Mouse (Mus musculus) skeletal muscle tissue, postnatal 0 days (tissue): ENCODE measurements around the gene Tssk6. TPM values are rescaled to one million over a fixed set of nuclear protein-coding genes. Genes with fewer than 3 reads are reported as not detected.

Experiments
- polyA plus RNA-seq: library from polyadenylated mRNA; unstranded; fragments of >200 nt; fragmentation: Nextera tagmentation; extraction: Ambion mirVana; gene quantifications from 2 replicates; pipeline ENCODE4 v1.2.1, GENCODE M21; 2015

Tssk6 gene
- polyA plus RNA-seq = 1.3 and 1.7 TPM in 2 replicates

DNA sequence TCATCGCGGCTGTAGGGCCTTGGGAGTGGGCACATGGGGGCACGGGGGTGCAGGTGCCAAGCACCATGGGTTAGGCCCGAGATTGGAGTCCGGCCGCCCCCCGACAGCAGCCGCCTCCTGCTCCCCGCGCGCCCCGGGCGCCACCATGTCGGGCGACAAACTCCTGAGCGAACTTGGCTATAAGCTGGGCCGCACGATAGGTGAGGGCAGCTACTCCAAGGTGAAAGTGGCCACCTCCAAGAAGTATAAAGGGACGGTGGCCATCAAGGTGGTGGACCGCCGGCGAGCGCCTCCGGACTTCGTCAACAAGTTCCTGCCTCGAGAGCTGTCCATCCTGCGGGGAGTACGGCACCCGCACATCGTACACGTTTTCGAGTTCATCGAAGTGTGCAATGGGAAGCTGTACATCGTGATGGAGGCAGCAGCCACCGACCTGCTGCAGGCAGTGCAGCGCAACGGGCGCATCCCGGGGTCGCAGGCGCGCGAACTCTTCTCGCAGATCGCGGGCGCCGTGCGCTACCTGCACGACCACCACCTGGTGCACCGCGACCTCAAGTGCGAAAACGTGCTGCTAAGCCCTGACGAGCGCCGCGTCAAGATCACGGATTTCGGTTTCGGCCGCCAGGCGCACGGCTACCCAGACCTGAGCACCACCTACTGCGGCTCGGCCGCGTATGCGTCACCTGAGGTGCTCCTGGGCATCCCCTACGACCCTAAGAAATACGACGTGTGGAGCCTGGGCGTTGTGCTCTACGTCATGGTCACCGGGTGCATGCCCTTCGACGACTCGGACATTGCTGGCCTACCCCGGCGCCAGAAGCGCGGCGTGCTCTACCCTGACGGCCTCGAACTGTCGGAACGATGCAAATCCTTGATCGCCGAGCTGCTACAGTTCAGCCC lies at the start of gene Tssk6, which contains the start of the genes Ndufa13 and Yjefn3:
Gene Tssk6, plus strand, starts transcription at position 22 of the 900 bp plus-strand sequence.
Gene Ndufa13, minus strand, starts transcription at position 396 of the 900 bp plus-strand sequence.
Gene Yjefn3, minus strand, starts transcription at position 550 of the 900 bp plus-strand sequence.

DNA sequence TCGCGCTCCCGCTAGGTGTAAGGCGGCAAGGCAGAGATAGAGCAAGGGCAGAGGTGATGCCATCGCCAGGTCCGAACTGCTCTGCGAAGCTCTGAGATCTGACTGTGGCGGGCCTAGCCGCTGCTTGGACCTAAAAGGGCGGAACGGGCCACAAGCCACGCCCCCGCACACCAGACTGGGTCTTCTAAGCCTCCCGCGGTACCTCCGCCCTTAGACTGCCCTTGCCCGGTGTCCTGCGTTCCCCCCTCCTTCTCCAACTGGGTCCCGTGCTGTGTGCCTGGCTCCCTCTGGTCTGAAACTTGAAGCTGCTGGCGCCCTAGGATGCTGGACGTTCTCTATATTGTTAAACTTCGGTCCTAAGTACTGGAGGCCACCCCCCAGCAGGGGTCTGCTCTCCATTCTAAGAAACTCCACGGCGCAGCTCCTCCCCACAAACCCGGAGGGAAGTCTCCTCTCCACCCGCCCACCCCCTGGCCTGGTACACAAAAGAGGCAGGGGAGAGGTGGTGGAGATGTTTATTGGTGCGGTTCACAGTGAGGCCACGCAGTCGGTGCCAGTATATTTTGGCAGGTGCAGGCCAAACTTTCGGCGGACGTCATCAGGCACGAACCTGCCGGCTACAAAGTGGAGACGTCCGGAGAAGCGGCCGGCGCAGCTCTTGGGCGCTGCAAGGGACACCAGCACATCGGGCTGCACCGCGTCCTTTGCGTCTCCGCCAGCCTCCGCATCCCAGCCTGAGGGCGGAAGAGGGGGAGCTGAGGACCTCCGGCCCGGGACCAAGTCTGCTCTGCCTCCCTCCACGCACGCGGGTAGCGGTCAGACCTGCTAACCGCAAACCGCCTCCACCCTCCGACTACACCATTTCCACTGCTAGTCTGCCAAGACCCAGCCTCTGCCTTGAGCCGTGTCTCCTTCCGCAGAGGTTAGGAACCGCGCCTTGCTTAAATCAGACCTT lies 14.4 kb upstream of the Tssk6 start, which contains the start of gene Cilp2:
Gene Cilp2, minus strand, starts transcription at position 399 of the 955 bp plus-strand sequence.

Other genes with a start within 250 kb of the Tssk6 start
- gene Zfp964, start 247.7 kb upstream of the Tssk6 start, polyA plus RNA-seq = 0.49 and 0.55 TPM in 2 replicates
- 6.7 and 9.1 TPM in 2 replicates for gene Zfp869, start 191.5 kb upstream of the Tssk6 start, polyA plus RNA-seq
- 3.4 and 3.9 TPM in 2 replicates for gene Zfp963, start 152.2 kb upstream of the Tssk6 start, polyA plus RNA-seq
- gene Gm20422, start 127.3 kb upstream of the Tssk6 start, polyA plus RNA-seq = 0.58 and 1.1 TPM in 2 replicates
- 14.1 and 16.6 TPM in 2 replicates for gene Atp13a1, start 111.0 kb upstream of the Tssk6 start, polyA plus RNA-seq
- 7.8 and 8.3 TPM in 2 replicates for gene Zfp866, start 111.0 kb upstream of the Tssk6 start, polyA plus RNA-seq
- gene Gmip, start 93.5 kb upstream of the Tssk6 start, polyA plus RNA-seq = 4.4 and 4.9 TPM in 2 replicates
- gene Lpar2, start 79.8 kb upstream of the Tssk6 start, polyA plus RNA-seq = not detected in 2 replicates
- gene Pbx4, start 69.7 kb upstream of the Tssk6 start, polyA plus RNA-seq = 1.5 and 1.8 TPM in 2 replicates
- gene Cilp2, start 14.5 kb upstream of the Tssk6 start, polyA plus RNA-seq = 0.76 and 1.2 TPM in 2 replicates
- gene Ndufa13, start 374 bp downstream of the Tssk6 start, polyA plus RNA-seq = 313 and 340 TPM in 2 replicates
- 12.2 and 13.0 TPM in 2 replicates for gene Yjefn3, start 528 bp downstream of the Tssk6 start, polyA plus RNA-seq
- 20.4 and 23.2 TPM in 2 replicates for gene Gatad2a, start 94.2 kb downstream of the Tssk6 start, polyA plus RNA-seq
- gene Mau2, start 140.6 kb downstream of the Tssk6 start, polyA plus RNA-seq = 23.2 and 26.4 TPM in 2 replicates
- gene Sugp1, start 140.6 kb downstream of the Tssk6 start, polyA plus RNA-seq = 21.5 and 24.3 TPM in 2 replicates
- gene Tm6sf2, start 170.7 kb downstream of the Tssk6 start, polyA plus RNA-seq = 0.19 TPM in 1 of 2 replicates, not detected in the other
- gene Hapln4, start 181.3 kb downstream of the Tssk6 start, polyA plus RNA-seq = not detected in 2 replicates
- 0.01 TPM in 2 replicates for gene Ncan, start 218.7 kb downstream of the Tssk6 start, polyA plus RNA-seq
- 9.9 and 13.2 TPM in 2 replicates for gene Nr2c2ap, start 229.1 kb downstream of the Tssk6 start, polyA plus RNA-seq
- gene Rfxank, start 237.0 kb downstream of the Tssk6 start, polyA plus RNA-seq = 10.4 and 10.5 TPM in 2 replicates
- gene Borcs8, start 237.3 kb downstream of the Tssk6 start, polyA plus RNA-seq = 23.9 and 24.5 TPM in 2 replicates
- gene Mef2b, start 237.5 kb downstream of the Tssk6 start, polyA plus RNA-seq = 0.35 and 0.50 TPM in 2 replicates